Mouse (Mus musculus) brain, embryonic 14.5 days (tissue): ENCODE data around the gene Spty2d1.

Experiments
- CTCF ChIP-seq: fragments of 200-500 bp; IDR thresholded peaks from 2 replicates; pipeline ENCODE4 v1.5.1; 2012; ENCODE audit warnings: inconsistent platforms, mild to moderate bottlenecking, moderate library complexity, borderline replicate concordance; ENCODE audit not compliant: insufficient read depth, insufficient read length; ENCODE audit errors: extremely low read depth
- POLR2A ChIP-seq: fragments of 200-500 bp; IDR thresholded peaks from 2 replicates; pipeline ENCODE4 v1.6.1; 2012; ENCODE audit warnings: mild to moderate bottlenecking, inconsistent platforms, borderline replicate concordance; ENCODE audit not compliant: poor library complexity, insufficient read depth, insufficient read length, severe bottlenecking; ENCODE audit errors: extremely low read depth

DNA sequence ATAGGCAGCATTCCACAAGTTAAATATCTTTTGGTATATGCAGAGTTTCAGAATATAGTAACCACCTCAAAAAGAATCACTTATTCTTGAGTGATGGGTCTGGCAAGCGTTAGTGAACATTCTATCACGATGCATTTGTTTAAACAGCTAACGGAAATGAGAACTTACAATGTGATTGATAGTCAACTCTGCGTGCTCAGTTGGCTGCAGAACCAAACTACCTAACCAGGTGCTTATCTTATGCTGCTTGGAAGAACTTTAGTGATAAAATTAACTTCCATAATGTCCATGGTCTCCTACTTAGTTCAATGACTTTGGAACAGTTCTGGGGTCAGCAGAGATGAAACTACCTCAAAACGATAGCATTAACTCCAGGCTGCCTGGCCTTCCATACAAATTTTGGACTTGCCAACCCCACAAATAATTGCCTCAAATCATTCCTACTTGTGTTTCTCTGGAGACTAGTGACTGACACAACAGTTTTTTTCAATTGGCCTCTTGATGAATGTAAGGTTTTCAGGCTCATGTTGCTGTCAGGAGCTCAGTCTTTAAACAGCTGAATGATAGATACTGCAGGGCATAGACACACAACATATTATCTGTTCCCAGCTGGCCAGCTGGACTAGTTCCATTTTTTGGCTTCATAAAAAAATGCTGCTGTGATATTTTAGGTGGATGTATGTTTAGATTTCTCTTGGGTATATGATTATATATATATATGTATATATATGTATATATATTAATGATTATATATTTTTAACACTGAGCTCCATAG is 6.9 kb downstream of the Spty2d1 start:
- TF ChIP-seq POLR2A (no peak), CTCF (no peak)
